Mouse (Mus musculus): ENCODE measurements at regions not wholly inside any gene's neighbourhood (a gene's known extent, or its start where the extent isn't known, plus 50 kb on each side); places are given as distances from the start of the nearest gene placed in this dataset.

- TF ChIP-seq POLR2AphosphoS5 (IDR thresholded peaks at IDR 0.05; ENCODE audit: insufficient replicate concordance, low read depth, low read length) (no peak), CTCF (IDR thresholded peaks at IDR 0.05; ENCODE audit: low read depth, low read length) (no peak), GATA2 (IDR thresholded peaks at IDR 0.05; ENCODE audit: borderline replicate concordance, low read depth, low read length) (no peak), GATA1 (IDR thresholded peaks at IDR 0.05; ENCODE audit: borderline replicate concordance, low read length) (no peak), TAL1 (conservative IDR thresholded peaks at IDR 0.05; ENCODE audit: low read depth, low read length) (no peak)
- no peak for ATAC-seq (ENCODE audit: extremely low read depth, insufficient number of reproducible peaks, low FRiP score, poor library complexity, severe bottlenecking)
- Histone ChIP-seq H3K4me1 (ENCODE audit: insufficient read depth, low read depth, low read length) (peaks cover 3% of the 10 kb centered on the region), H3K9me3 (replicated peaks) (no peaks in the 10 kb centered on the region), H3K27me3 (ENCODE audit: insufficient read depth, low read length) (no peaks in the 10 kb centered on the region), H3K4me3 (ENCODE audit: low read depth, low read length) (no peak overlapping the region), H3K36me3 (replicated peaks) (no peaks in the 10 kb centered on the region)
- no peak for DNase-seq (ENCODE audit: low spot score)
Measured at GRCm38 (mm10) chr10:44615586-44615985, 87.3 kb upstream of the Prdm1 start.

- DNase-seq (ENCODE audit: low spot score) (no peak), ATAC-seq (ENCODE audit: extremely low read depth, insufficient number of reproducible peaks, low FRiP score, poor library complexity, severe bottlenecking) (no peak)
- H3K36me3 ChIP-seq (replicated peaks) = no peaks in the 10 kb centered on the region
- H3K4me1 ChIP-seq (ENCODE audit: insufficient read depth, low read depth, low read length) = peaks cover 15% of the 10 kb centered on the region
- H3K9me3 ChIP-seq (replicated peaks) = no peaks in the 10 kb centered on the region
- no peaks in the 10 kb centered on the region for H3K27me3 ChIP-seq (ENCODE audit: insufficient read depth, low read length)
- no peak overlapping the region for H3K4me3 ChIP-seq (ENCODE audit: low read depth, low read length)
- TF ChIP-seq GATA2 (IDR thresholded peaks at IDR 0.05; ENCODE audit: borderline replicate concordance, low read depth, low read length) (no peak), GATA1 (IDR thresholded peaks at IDR 0.05; ENCODE audit: borderline replicate concordance, low read length) (no peak), TAL1 (conservative IDR thresholded peaks at IDR 0.05; ENCODE audit: low read depth, low read length) (no peak), POLR2AphosphoS5 (IDR thresholded peaks at IDR 0.05; ENCODE audit: insufficient replicate concordance, low read depth, low read length) (no peak), CTCF (IDR thresholded peaks at IDR 0.05; ENCODE audit: low read depth, low read length) (no peak)
Measured at GRCm38 (mm10) chr10:44612571-44612970, 84.3 kb upstream of the Prdm1 start.

- Histone ChIP-seq H3K4me3 (ENCODE audit: low read depth, low read length) (no peak overlapping the region), H3K36me3 (replicated peaks) (no peaks in the 10 kb centered on the region), H3K27me3 (ENCODE audit: insufficient read depth, low read length) (no peaks in the 10 kb centered on the region), H3K9me3 (replicated peaks) (no peaks in the 10 kb centered on the region), H3K4me1 (ENCODE audit: insufficient read depth, low read depth, low read length) (peaks cover 25% of the 10 kb centered on the region)
- no peak for DNase-seq (ENCODE audit: low spot score)
- TF ChIP-seq GATA2 (IDR thresholded peaks at IDR 0.05; ENCODE audit: borderline replicate concordance, low read depth, low read length) (no peak), POLR2AphosphoS5 (IDR thresholded peaks at IDR 0.05; ENCODE audit: insufficient replicate concordance, low read depth, low read length) (no peak), TAL1 (conservative IDR thresholded peaks at IDR 0.05; ENCODE audit: low read depth, low read length) (no peak)
- ATAC-seq (ENCODE audit: extremely low read depth, insufficient number of reproducible peaks, low FRiP score, poor library complexity, severe bottlenecking) = no peak
Measured at GRCm38 (mm10) chr10:44611399-44611798, 83.1 kb upstream of the Prdm1 start.

- TF ChIP-seq CTCF (IDR thresholded peaks at IDR 0.05; ENCODE audit: low read depth, low read length) (no peak), POLR2AphosphoS5 (IDR thresholded peaks at IDR 0.05; ENCODE audit: insufficient replicate concordance, low read depth, low read length) (no peak), GATA1 (IDR thresholded peaks at IDR 0.05; ENCODE audit: borderline replicate concordance, low read length) (no peak), GATA2 (IDR thresholded peaks at IDR 0.05; ENCODE audit: borderline replicate concordance, low read depth, low read length) (no peak), TAL1 (conservative IDR thresholded peaks at IDR 0.05; ENCODE audit: low read depth, low read length) (peak; percentile 28)
- no peaks in the 10 kb centered on the region for H3K9me3 ChIP-seq (replicated peaks)
- H3K4me3 ChIP-seq (ENCODE audit: low read depth, low read length) = no peak overlapping the region
- H3K27me3 ChIP-seq (ENCODE audit: insufficient read depth, low read length) = no peaks in the 10 kb centered on the region
- DNase-seq (ENCODE audit: low spot score) = peak; percentile 13
- H3K36me3 ChIP-seq (replicated peaks) = no peaks in the 10 kb centered on the region
- peaks cover 25% of the 10 kb centered on the region for H3K4me1 ChIP-seq (ENCODE audit: insufficient read depth, low read depth, low read length)
- ATAC-seq (ENCODE audit: extremely low read depth, insufficient number of reproducible peaks, low FRiP score, poor library complexity, severe bottlenecking) = peak; percentile 73
Measured at GRCm38 (mm10) chr10:44609187-44609586, 80.9 kb upstream of the Prdm1 start.

- DNase-seq (ENCODE audit: low spot score) (no peak), ATAC-seq (ENCODE audit: extremely low read depth, insufficient number of reproducible peaks, low FRiP score, poor library complexity, severe bottlenecking) (no peak; the same call in 1 of the 2 replicates)
- H3K27me3 ChIP-seq (ENCODE audit: insufficient read depth, low read length) = no peaks in the 10 kb centered on the region
- TF ChIP-seq GATA1 (IDR thresholded peaks at IDR 0.05; ENCODE audit: borderline replicate concordance, low read length) (no peak), CTCF (IDR thresholded peaks at IDR 0.05; ENCODE audit: low read depth, low read length) (no peak), TAL1 (conservative IDR thresholded peaks at IDR 0.05; ENCODE audit: low read depth, low read length) (no peak), POLR2AphosphoS5 (IDR thresholded peaks at IDR 0.05; ENCODE audit: insufficient replicate concordance, low read depth, low read length) (no peak), GATA2 (IDR thresholded peaks at IDR 0.05; ENCODE audit: borderline replicate concordance, low read depth, low read length) (no peak)
- H3K4me3 ChIP-seq (ENCODE audit: low read depth, low read length) = no peak overlapping the region
- no peaks in the 10 kb centered on the region for H3K9me3 ChIP-seq (replicated peaks)
- H3K4me1 ChIP-seq (ENCODE audit: insufficient read depth, low read depth, low read length) = peaks cover 23% of the 10 kb centered on the region
- no peaks in the 10 kb centered on the region for H3K36me3 ChIP-seq (replicated peaks)
Measured at GRCm38 (mm10) chr10:44607334-44607851, 79.1 kb upstream of the Prdm1 start.

GRCm38 (mm10) chr10:44604512-44604911 is 76.2 kb upstream of the Prdm1 start:
- TF ChIP-seq GATA1 (IDR thresholded peaks at IDR 0.05; ENCODE audit: borderline replicate concordance, low read length) (no peak), GATA2 (IDR thresholded peaks at IDR 0.05; ENCODE audit: borderline replicate concordance, low read depth, low read length) (no peak), CTCF (IDR thresholded peaks at IDR 0.05; ENCODE audit: low read depth, low read length) (no peak), POLR2AphosphoS5 (IDR thresholded peaks at IDR 0.05; ENCODE audit: insufficient replicate concordance, low read depth, low read length) (no peak), TAL1 (conservative IDR thresholded peaks at IDR 0.05; ENCODE audit: low read depth, low read length) (no peak)
- DNase-seq (ENCODE audit: low spot score) (no peak), ATAC-seq (ENCODE audit: extremely low read depth, insufficient number of reproducible peaks, low FRiP score, poor library complexity, severe bottlenecking) (no peak)
- H3K36me3 ChIP-seq (replicated peaks) = no peaks in the 10 kb centered on the region
- no peaks in the 10 kb centered on the region for H3K9me3 ChIP-seq (replicated peaks)
- H3K4me1 ChIP-seq (ENCODE audit: insufficient read depth, low read depth, low read length) = peaks cover 26% of the 10 kb centered on the region
- H3K4me3 ChIP-seq (ENCODE audit: low read depth, low read length) = no peak overlapping the region
- H3K27me3 ChIP-seq (ENCODE audit: insufficient read depth, low read length) = no peaks in the 10 kb centered on the region
